Mouse (Mus musculus) ES-E14 (cell line): ENCODE data around the gene Olfr263.

ENCODE experiments used
- CHD2 ChIP-seq: IDR thresholded peaks from 2 replicates; pipeline ENCODE4 v1.6.1; 2014; ENCODE audit warnings: mild to moderate bottlenecking, low read depth, low read length, inconsistent platforms
- HCFC1 ChIP-seq: IDR thresholded peaks from 2 replicates; pipeline ENCODE4 v1.6.1; 2012; ENCODE audit warnings: low read length, inconsistent platforms, borderline replicate concordance; ENCODE audit not compliant: insufficient read depth
- MAFK ChIP-seq: IDR thresholded peaks from 2 replicates; pipeline ENCODE4 v1.6.1; 2014; ENCODE audit warnings: mild to moderate bottlenecking, low read depth, low read length, inconsistent platforms; ENCODE audit not compliant: insufficient read depth
- ZNF384 ChIP-seq: IDR thresholded peaks from 2 replicates; pipeline ENCODE4 v1.6.1; 2012; ENCODE audit warnings: low read depth, low read length, inconsistent platforms

DNA sequence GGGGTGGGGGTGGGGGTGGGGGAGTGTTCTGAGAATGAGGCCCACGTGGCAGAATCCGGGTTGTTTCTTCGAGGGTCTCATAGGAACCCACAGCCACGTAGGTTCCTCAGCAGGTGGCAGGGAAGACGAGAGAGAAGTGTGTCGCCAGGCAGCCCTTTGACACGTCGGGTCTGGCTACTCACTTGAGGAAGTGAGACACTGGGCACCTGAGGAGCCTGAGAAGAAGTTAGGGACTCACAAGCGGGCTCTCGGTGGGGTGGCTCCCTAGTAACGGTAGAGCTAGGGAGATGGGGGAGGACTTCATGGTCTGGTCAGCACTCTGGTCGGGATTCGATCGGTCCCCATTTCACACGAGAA, 49.9 kb downstream of the Olfr263 start, which contains the start of gene Trim27:
- no peak for TF ChIP-seq CHD2
- no peak for TF ChIP-seq HCFC1
- TF ChIP-seq MAFK: no peak
- no peak for TF ChIP-seq ZNF384
